Mouse (Mus musculus) large intestine, adult 2 months (tissue): ENCODE results near the gene Bdp1. TPM values are rescaled to one million over a fixed set of nuclear protein-coding genes. Genes with fewer than 3 reads are reported as not detected.
A peak's percentile ranks its signal among the peaks of the same experiment; 100 is the strongest.
"Not testable (repeated sequence)": the region's sequence is repeated elsewhere in the genome, so short reads cannot be mapped to it uniquely, and the experiment has no call there.

ENCODE experiments used
- DNase-seq: peaks from one replicate; pipeline ENCODE4 v3.0.0-alpha.2; 2012; ENCODE audit warnings: low read depth, low spot score
- WGBS: fragments of 180-500 bp; shearing (Covaris S2); methylation state at CpG from one replicate; pipeline ENCODE4 v1.1.7; 2018; 5-methylcytosine and 5-hydroxymethylcytosine counted together
- polyA plus RNA-seq: library from polyadenylated mRNA; depleted of rRNA; stranded (reverse); fragments of >200 nt; gene quantifications from 2 replicates; pipeline ENCODE4 v1.2.3, GENCODE M21; 2012; rRNA removed

The Bdp1 gene
- 1.7 and 2.6 TPM in 2 replicates for polyA plus RNA-seq

- DNase-seq, result peak; percentile 69
- WGBS, result under 1% methylated on average over 44 of the region's 44 CpGs
These were observed at the start of gene Bdp1 for GRCm38 (mm10) chr13:100103748-100104254. Gene Bdp1 (minus strand): TSS chr13:100104070.

DNA sequence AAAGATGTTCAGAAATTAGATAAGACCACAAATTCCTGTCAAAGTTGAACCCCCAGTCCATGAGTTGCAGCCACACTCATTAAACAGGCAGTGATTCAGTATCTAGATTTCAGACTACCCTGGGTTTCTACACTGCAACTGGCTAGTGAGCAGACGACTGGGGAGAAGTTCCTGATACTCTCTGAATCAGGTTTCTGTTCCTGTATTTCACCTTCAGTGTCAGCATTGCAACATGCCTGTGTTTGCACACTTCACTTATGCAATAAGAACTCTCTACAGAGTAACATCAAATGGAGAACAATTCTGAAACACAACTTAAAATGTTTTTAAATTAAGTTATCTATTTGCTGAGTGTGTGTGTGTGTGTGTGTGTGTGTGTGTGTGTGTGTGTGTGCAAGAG, 48.8 kb upstream of the Bdp1 start:
- 38% methylated on average over 1 of the region's 1 CpGs for WGBS

GRCm38 (mm10) chr13:100141646-100142314, 37.9 kb upstream of the Bdp1 start:
- 82% methylated on average over 8 of the region's 8 CpGs for WGBS
- no peak for DNase-seq

More for the DNA sequence above, 48.8 kb upstream of the Bdp1 start:
- DNase-seq, result no peak

GRCm38 (mm10) chr13:100125258-100125643, 21.4 kb upstream of the Bdp1 start:
- DNase-seq, result no peak
- 2% methylated on average over 10 of the region's 10 CpGs for WGBS

GRCm38 (mm10) chr13:100124423-100125257, 20.8 kb upstream of the Bdp1 start, which contains the start of gene Smn1:
Gene Smn1 (plus strand): TSS chr13:100124852.
- peak; percentile 93 for DNase-seq
- WGBS, result 3% methylated on average over 42 of the region's 42 CpGs

DNA sequence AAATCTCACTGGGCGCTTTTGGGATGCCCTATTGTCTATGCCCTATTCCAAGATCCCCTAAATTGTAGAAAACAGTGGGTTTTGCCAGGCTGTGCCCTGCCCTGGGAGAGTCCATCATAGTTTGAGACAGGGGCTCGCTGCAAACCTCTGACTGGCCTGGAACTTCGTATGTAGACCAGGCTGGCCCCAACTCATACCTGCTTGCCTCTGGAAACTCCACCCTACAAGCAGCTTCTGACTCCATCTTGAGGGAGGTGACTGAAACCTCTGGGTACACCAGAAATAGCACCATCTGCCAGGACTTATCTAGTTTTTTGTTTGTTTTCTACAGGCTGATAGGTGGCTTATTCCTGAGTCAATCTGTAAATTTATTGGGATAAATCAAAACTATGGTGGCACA, 20.1 kb upstream of the Bdp1 start:
- WGBS, result 93% methylated on average over 3 of the region's 3 CpGs
- no peak for DNase-seq

GRCm38 (mm10) chr13:100112218-100112972, 8.5 kb upstream of the Bdp1 start:
- DNase-seq, result no peak
- 41% methylated on average over 5 of the region's 5 CpGs for WGBS

GRCm38 (mm10) chr13:100107652-100108472, 4.0 kb upstream of the Bdp1 start, which contains the start of gene Serf1:
Gene Serf1 (plus strand): TSS chr13:100108012.
- DNase-seq, result no peak
- under 1% methylated on average over 75 of the region's 76 CpGs for WGBS

DNA sequence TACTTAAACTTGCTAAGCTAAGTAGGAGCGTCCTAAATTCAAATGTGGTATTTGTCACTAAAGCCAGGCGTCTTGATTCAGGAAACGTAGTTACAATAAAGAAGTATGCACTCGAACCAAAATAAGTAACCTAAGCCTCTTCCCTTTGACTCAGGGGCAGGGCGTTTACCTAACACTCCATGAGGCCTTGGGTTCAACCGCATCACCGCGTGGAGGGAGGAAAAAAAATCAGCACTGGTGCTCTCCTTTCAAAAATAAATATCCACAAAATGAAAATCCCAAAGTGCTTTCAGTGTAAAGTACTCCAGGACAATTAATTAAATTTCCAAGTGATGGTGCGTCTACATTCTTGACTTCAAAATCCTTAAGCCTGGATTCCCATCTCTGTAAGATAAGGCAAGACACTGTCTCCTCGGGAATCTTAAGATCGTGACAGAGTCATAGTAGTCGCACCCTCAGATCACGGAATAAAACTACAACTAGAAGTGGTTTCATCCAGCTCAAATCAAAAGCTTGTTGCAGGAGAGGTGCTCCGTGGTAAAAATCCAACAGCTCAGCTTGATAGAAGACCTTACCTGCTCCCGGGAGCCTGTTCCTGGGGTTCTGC, 715 bp downstream of the Bdp1 start:
- WGBS, result under 1% methylated on average over 15 of the region's 15 CpGs
- DNase-seq, result no peak

DNA sequence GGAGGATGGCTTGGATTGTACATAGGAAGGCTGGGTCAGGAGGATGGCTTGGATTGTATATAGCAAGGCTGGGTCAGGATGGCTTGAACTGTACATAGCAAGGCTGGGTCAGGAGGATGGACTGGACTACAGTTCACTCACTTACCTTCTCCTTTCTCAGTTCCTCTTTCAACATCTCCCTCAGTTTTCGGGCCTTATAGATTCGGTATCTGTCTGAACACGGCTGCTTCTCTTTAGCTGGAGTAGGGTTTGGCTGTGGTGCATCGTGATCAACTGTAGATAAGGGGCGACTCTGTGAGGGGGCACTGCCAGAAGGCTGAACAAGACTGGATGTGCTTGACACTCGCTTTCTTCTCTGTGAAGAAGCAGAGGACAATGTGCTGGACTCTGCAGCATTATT, 5.1 kb downstream of the Bdp1 start:
- no peak for DNase-seq
- WGBS, result 85% methylated on average over 6 of the region's 6 CpGs

- WGBS, result 85% methylated on average over 8 of the region's 8 CpGs
- DNase-seq, result no peak
These were observed 32.4 kb downstream of the Bdp1 start for GRCm38 (mm10) chr13:100071473-100071872.

- no peak for DNase-seq
- WGBS, result 80% methylated on average over 6 of the region's 6 CpGs
These were observed 36.0 kb downstream of the Bdp1 start for GRCm38 (mm10) chr13:100067821-100068220.

DNA sequence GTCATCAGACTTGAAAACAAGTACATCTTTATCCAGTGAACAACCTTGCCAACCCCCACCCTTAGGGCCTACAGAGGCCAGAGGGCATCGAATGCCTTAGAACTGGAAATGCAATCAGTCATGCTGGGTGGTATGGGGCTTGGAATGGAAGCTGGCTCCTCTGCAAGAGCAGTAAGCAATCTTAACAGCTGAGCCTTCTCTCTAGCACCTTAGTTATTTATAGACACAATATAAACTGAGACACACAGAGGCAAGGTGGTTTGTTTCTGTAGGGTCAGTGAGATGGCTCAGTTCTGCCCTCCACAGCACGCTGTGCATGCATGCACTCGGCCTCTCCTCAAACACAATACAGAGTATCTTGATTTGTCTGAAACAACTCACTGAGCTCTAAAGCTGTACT, 39.9 kb downstream of the Bdp1 start:
- no peak for DNase-seq
- WGBS, result 92% methylated on average over 3 of the region's 3 CpGs

DNA sequence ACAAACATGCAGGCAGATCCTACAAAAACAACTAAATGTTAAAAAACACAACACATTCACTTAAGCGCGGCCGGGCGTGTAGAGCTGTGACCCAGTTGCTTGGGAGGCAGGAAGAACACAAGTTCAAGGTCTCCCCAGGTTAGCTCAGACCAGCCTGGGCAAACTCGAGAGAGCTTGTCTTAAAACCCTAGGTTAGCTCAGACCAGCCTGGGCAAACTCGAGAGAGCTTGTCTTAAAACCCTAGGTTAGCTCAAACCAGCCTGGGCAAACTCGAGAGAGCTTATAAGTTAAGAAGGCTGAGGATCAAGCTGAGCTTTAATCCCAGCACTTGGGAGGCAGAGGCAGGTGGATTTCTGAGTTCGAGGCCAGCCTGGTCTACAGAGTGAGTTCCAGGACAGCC, 46.1 kb downstream of the Bdp1 start:
- DNase-seq, result not testable (repeated sequence)
- WGBS, result 93% methylated on average over 8 of the region's 8 CpGs

DNA sequence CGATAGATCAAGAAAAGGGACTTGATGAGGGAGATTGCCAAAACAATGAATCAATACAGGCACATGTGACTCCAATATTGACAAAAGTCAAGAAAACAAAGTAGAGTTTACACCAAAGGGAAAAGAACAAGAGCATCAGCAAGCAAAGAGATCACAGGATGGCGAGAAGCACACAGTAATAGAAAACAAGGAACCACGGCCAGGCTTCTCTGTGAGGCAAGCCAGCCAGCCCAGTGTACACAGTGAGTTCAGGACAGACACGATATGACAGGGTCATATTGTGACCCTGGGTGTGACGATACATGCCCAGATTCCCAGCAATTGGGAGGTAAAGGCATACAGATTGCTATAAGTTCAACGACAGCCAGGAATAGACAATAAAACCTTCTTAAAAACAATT, 77.9 kb downstream of the Bdp1 start:
- 72% methylated on average over 6 of the region's 6 CpGs for WGBS

DNA sequence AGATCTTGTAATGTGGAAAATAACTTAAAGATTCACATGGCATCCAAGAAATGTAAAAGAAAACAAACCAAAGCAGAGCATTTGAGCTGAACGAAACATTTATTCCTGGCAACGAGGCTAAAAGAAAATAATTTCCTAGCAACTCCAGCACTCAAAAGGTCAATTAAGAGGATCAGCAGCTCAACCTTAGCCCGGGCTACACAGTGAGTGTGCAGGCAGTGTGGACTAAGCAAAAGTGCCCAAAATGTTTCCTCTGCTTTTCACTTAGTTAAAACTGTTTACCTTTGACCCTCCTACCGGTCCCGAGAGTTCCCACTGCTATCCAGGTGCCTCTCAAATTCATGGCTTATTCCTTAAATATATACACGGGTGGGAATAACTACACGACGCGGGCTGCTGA, 87.0 kb downstream of the Bdp1 start:
- 85% methylated on average over 9 of the region's 9 CpGs for WGBS

More for the DNA sequence above, 77.9 kb downstream of the Bdp1 start:
- no peak for DNase-seq

DNA sequence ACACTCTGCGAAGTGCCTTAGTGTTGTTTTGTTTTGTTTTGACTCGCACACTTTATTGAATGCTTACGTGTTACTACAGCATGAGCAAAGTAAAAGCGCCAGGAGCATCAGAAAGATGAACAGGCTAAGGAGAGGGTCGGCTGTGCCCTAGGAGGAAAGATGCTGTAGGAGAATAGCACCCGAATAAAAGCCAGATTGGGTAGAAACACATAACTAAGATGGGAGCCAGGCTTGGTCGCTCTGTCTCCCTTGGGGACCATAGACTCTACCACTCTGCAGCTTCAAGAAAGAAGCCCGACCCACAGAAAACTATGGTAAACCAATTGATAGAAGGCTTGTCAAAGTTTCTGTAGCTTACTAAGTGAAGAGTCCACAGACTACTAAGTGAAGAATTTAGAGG, 87.9 kb downstream of the Bdp1 start:
- 5% methylated on average over 8 of the region's 8 CpGs for WGBS
- DNase-seq, result no peak

More for the DNA sequence above, 87.0 kb downstream of the Bdp1 start:
- DNase-seq, result no peak
